Mouse (Mus musculus): Measurements from ENCODE around the gene Rbms3.

- TF ChIP-seq CTCF (IDR thresholded peaks at IDR 0.05; ENCODE audit: insufficient read depth, low read depth, low read length) (no peak), POLR2A (IDR thresholded peaks at IDR 0.05; ENCODE audit: insufficient read depth, low read depth, low read length) (no peak)
These were observed 989.4 kb downstream of the Rbms3 start for GRCm38 (mm10) chr9:116640302-116640679.
